Mouse (Mus musculus): ENCODE results near the gene Prrt1.

GRCm38 (mm10) chr17:34658145-34658544, 28.8 kb downstream of the Prrt1 start:
- TF ChIP-seq POLR2A (IDR thresholded peaks at IDR 0.05; ENCODE audit: insufficient read depth, low read depth, low read length) (no peak), CTCF (IDR thresholded peaks at IDR 0.05; ENCODE audit: insufficient read depth, low read depth, low read length) (no peak)

All from olfactory bulb, adult 2 months (tissue).